Mouse (Mus musculus): ENCODE data around the gene Eya3. TPM values are rescaled to one million over a fixed set of nuclear protein-coding genes. Genes with fewer than 3 reads are reported as not detected.
"Not testable (repeated sequence)": the region's sequence is repeated elsewhere in the genome, so short reads cannot be mapped to it uniquely, and the experiment has no call there.

The Eya3 gene
- polyA plus RNA-seq, 1 experiment from 2014 or later, result 24.7 TPM

- not testable (repeated sequence) for H3K9me3 ChIP-seq (replicated peaks); H3K4me1 ChIP-seq; H3K36me3 ChIP-seq; H3K9ac ChIP-seq; H3K4me2 ChIP-seq (replicated peaks); ATAC-seq (ENCODE audit: insufficient number of reproducible peaks, low FRiP score, low TSS enrichment, low read depth); H3K4me3 ChIP-seq (replicated peaks); H3K27ac ChIP-seq (replicated peaks); H3K27me3 ChIP-seq
- 72% methylated on average over 3 of the region's 3 CpGs for WGBS
Measured at GRCm38 (mm10) chr4:132763125-132763524, 124.3 kb downstream of the Eya3 start.

DNA sequence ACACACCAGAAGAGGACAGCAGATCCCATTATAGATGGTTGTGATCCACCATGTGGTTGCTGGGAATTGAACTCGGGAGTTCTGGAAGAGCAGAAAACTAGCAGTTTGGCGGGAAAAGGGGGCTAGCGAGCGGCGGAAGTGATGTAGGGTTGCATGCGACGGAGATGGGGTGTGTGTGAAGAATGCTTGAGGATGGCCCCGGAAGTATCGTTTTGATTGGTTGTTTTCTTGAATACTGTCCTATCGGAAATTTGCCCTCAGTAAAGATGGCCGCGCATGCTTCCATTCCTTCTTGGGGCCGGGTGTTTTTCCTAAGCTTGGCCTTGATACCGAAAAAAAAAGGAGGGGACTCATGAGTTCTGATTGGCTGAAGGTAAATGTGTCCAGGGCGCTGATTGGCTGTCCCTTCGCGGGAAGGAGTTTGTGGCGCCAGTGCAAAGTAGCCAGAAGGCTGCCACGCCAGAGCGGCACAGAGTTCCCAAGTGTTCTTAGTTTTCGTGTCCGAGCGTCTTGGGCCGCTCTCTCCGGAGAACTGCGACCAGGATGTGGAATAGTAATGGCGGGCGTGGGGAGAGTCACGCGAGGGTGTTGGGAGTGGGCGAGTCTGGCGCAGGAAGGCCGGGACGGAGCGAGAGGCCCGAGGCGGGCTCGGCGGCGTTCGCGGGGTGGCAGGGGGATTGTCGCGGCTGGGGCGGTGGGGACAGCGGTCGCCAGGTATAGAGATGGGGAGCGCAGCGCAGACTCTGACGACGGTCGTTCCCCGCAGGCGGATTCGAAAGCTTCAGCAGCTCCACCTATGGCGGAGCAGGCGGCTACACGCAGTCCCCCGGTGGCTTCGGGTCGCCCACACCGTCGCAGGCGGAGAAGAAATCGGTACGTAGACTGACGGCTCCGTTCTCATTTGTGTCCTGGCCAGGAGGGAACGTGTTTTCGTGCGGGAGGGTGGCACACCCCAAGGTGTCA is 129.4 kb downstream of the Eya3 start, which contains the start of gene Rpa2:
Rpa2 (plus strand) TSS at position 419 of the 963 bp plus-strand sequence.
- Histone ChIP-seq H3K9me3 (replicated peaks) (no peaks in the 10 kb centered on the region), H3K4me2 (replicated peaks) (peak within 1 kb of the TSS; percentile 73), H3K27me3 (no peaks in the 10 kb centered on the region), H3K36me3 (peaks cover 24% of the 10 kb centered on the region), H3K27ac (replicated peaks) (peak within 1 kb of the TSS; percentile 82; the same call in 1 of the 2 replicates), H3K9ac (peak within 1 kb of the TSS; percentile 81), H3K4me1 (peaks cover 8% of the 10 kb centered on the region), H3K4me3 (replicated peaks) (peak within 1 kb of the TSS; percentile 87)
- under 1% methylated on average over 71 of the region's 71 CpGs for WGBS
- peak; percentile 97 for ATAC-seq (ENCODE audit: insufficient number of reproducible peaks, low FRiP score, low TSS enrichment, low read depth)

DNA sequence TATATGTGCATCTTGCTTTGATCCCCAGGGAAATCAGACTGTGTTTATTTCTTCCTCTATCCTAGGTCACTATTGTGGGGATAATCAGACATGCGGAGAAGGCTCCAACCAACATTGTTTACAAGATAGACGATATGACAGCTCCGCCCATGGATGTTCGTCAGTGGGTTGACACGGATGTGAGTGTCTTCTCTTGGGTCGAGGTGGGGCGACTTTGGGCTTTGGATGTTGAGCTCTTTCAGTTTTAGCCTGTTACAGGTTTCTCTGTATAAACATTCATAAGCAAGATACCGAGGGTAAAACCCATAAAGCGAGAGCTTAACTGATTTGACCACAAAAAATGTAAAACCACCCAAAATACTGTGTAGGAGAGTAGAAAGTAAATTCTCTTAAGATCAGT is 133.0 kb downstream of the Eya3 start:
- no peaks in the 10 kb centered on the region for H3K27me3 ChIP-seq
- peaks cover 8% of the 10 kb centered on the region for H3K4me1 ChIP-seq
- H3K4me2 ChIP-seq (replicated peaks), result no peak overlapping the region
- H3K27ac ChIP-seq (replicated peaks), result no peak overlapping the region
- WGBS, result 88% methylated on average over 9 of the region's 9 CpGs
- no peak overlapping the region for H3K4me3 ChIP-seq (replicated peaks)
- H3K9ac ChIP-seq, result no peak overlapping the region
- H3K36me3 ChIP-seq, result peaks cover 58% of the 10 kb centered on the region
- no peak for ATAC-seq (ENCODE audit: insufficient number of reproducible peaks, low FRiP score, low TSS enrichment, low read depth)
- H3K9me3 ChIP-seq (replicated peaks), result no peaks in the 10 kb centered on the region

Other genes starting within 250 kb of the Eya3 start
- 21.6 and 21.8 TPM in 2 replicates for gene Phactr4, start 216.5 kb upstream of the Eya3 start, polyA plus RNA-seq (2015; fragmentation: Nextera tagmentation; extraction: Ambion mirVana)
- 22.2 and 22.7 TPM in 2 replicates for gene Med18, start 175.1 kb upstream of the Eya3 start, polyA plus RNA-seq (2015; fragmentation: Nextera tagmentation; extraction: Ambion mirVana)
- 11.4 and 12.0 TPM in 2 replicates for gene Sesn2, start 128.5 kb upstream of the Eya3 start, polyA plus RNA-seq (2015; fragmentation: Nextera tagmentation; extraction: Ambion mirVana)
- 890 and 897 TPM in 2 replicates for gene Atpif1, start 105.3 kb upstream of the Eya3 start, polyA plus RNA-seq (2015; fragmentation: Nextera tagmentation; extraction: Ambion mirVana)
- 138 and 149 TPM in 2 replicates for gene Dnajc8, start 103.4 kb upstream of the Eya3 start, polyA plus RNA-seq (2015; fragmentation: Nextera tagmentation; extraction: Ambion mirVana)
- 1.3 and 1.4 TPM in 2 replicates for gene Ptafr, start 74.9 kb upstream of the Eya3 start, polyA plus RNA-seq (2015; fragmentation: Nextera tagmentation; extraction: Ambion mirVana)
- gene Xkr8, start 93.6 kb downstream of the Eya3 start, polyA plus RNA-seq (2015; fragmentation: Nextera tagmentation; extraction: Ambion mirVana), result 5.7 and 6.6 TPM in 2 replicates
- gene Smpdl3b, start 118.3 kb downstream of the Eya3 start, polyA plus RNA-seq (2015; fragmentation: Nextera tagmentation; extraction: Ambion mirVana), result 5.7 and 6.6 TPM in 2 replicates
- gene Rpa2, start 129.3 kb downstream of the Eya3 start, polyA plus RNA-seq (2015; fragmentation: Nextera tagmentation; extraction: Ambion mirVana), result 94.7 and 95.3 TPM in 2 replicates
- gene Themis2, start 157.4 kb downstream of the Eya3 start, polyA plus RNA-seq (2015; fragmentation: Nextera tagmentation; extraction: Ambion mirVana), result 1.4 and 2.2 TPM in 2 replicates
- gene Ppp1r8, start 204.2 kb downstream of the Eya3 start, polyA plus RNA-seq (2015; fragmentation: Nextera tagmentation; extraction: Ambion mirVana), result 51.3 and 55.2 TPM in 2 replicates
- 59.4 and 61.4 TPM in 2 replicates for gene Stx12, start 245.5 kb downstream of the Eya3 start, polyA plus RNA-seq (2015; fragmentation: Nextera tagmentation; extraction: Ambion mirVana)